Mouse (Mus musculus): ENCODE measurements at regions not wholly inside any gene's neighbourhood (a gene's known extent, or its start where the extent isn't known, plus 50 kb on each side); places are given as distances from the start of the nearest gene placed in this dataset.

DNA sequence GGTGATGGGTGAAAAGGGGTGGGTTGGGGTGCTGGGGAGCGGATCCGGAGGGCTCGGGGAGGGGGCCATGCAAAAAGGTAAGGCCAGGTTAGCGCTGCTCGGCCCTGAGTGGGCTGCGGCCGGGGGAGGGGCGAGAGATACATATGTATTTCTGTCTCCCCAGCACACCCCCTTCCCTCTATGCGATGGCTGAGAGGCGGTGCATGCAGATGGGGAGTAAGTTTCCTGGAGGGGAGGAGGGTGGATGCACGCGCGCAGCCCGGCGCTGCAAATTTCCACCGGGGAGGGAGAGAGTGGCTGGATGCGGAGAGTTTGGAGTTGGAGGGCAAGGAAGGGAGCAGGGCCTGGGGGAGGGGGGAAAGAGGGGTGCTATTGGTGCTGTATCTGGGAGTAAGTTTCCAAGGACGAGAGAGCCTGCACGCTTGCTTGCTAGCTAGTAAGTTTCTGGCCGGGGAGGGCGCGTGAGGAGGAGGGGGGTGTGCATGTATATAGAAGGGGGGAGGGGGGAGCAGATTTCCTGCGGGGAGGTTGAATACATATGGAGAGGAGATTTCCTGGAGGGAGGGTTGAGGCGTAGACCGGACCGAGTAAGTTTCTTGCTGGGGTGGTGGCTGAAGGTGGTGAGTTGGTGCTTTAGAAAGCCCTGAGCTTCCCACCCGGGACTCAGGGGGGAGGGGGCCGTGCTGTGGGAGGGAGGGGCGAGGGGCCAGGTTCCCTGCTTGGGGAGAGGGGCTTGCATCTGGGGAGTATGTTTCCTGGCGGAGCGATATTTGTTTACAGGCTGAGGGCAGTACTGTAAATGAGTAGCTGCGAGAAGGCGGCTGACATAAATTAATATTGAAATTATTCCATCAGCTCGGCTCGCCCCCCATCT, 130.8 kb upstream of the Ubr2 start:
- peak; percentile 81 for DNase-seq (ENCODE audit: low spot score)

DNA sequence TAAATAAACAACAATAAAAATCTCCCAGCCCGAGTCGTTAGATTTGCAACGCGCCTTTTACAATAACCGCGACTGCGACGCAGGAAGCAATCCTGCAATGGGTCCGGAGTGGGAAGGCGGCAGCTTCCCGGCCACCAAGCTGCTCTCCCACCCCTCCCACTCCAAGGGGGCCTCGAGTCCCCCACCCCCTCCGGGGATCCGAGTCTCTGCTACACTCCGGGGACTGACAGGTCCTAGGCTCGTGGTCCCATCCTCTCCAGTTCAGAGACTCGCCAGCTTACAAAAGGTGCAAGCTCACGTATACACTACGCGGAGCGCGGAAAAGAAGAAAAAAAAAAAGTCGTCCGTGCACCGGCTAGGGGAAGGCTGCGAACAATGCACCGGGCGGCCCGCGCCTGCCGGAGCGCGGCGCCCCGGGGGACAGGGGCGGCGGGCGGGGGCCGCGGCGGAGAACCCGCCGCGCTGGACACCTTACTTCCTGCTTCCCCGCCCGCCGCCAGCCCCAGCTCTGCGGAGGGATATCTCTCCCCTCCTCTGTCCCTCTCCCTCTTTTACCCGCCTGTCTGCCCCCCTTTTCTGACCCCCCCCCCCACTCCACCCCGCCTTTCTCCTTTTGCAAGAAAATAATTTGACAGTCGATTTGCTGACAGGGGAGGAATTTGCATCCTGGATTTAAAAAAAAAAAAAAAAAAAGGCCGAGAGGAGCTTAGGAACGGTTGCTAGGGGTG, 130.0 kb upstream of the Ubr2 start:
- peak; percentile 76 for DNase-seq (ENCODE audit: low spot score)

DNA sequence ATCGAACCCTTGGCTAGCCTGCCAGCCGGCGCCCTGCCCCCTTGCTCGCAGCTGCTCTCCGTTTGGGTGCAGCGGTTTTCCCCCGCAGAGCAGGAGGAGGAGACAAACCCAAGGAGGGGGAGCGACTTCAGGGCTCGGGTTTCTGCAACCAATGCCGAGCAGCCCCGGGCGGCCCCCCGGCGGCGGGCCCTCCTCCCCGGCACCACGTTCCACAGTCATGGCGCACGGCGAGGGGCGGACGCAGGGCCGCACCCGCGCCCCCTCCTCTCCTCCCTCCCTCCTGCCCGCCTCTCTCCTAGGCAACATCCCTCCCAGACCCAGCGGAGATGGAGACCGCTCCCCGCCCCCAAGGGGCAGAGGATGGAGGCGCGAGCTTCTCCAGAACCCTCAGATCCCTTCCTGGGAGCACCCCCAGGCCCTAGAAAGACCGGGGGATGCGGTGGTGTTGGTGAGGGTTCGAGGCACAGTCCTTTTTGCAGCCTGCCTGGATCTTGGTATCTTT, 129.4 kb upstream of the Ubr2 start:
- DNase-seq (ENCODE audit: low spot score) = peak; percentile 92

- DNase-seq (ENCODE audit: low spot score) = peak; percentile 67
These were observed 128.8 kb upstream of the Ubr2 start for GRCm38 (mm10) chr17:47139171-47139617.

- no peak for DNase-seq (ENCODE audit: low spot score)
These were observed 127.8 kb upstream of the Ubr2 start for GRCm38 (mm10) chr17:47138174-47138573.

- DNase-seq (ENCODE audit: low spot score) = peak; percentile 71
These were observed 125.0 kb upstream of the Ubr2 start for GRCm38 (mm10) chr17:47135391-47135790.

DNA sequence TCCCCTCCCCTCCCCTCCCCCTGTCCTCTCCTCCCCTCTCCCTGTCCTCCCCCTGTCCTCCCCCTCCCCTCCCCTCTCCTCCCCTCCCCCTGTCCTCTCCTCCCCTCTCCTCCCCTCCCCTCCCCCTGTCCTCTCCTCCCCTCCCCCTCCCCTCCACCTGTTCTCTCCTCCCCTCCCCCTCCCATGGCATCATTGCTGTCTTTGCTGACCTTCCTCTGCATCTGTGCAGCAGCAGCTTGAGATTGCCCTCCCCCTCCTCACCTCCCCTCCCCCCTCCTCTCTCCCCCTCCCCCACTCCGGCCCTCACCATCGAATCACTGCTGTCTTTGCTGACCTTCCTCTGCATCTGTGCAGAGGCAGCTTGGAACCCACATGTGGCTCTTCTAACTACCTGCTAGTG, 123.4 kb upstream of the Ubr2 start:
- no peak for DNase-seq (ENCODE audit: low spot score)

DNA sequence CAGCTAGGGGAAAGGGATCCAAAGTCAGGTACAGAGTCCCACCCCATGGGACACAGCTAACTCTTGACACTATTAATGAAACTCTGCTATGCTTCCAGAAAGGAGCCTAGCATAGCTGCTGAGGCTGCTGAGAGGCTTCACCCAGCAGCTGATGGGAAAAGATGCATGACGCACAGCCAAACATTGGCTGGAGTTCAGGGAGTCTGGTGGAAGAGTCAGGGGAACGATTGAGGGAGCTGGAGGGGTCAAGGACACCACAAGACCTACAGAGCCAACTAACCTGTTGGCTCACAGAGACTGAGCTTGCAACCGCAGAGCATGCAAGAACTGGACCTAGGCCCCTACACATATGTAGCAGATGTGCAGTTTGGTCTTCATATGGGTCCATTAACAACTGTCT, 117.2 kb upstream of the Ubr2 start:
- no peak for DNase-seq (ENCODE audit: low spot score)

GRCm38 (mm10) chr17:47123576-47123975, 113.2 kb upstream of the Ubr2 start:
- DNase-seq (ENCODE audit: low spot score) = no peak

- no peak for DNase-seq (ENCODE audit: low spot score)
These were observed 111.9 kb upstream of the Ubr2 start for GRCm38 (mm10) chr17:47122221-47122620.

DNA sequence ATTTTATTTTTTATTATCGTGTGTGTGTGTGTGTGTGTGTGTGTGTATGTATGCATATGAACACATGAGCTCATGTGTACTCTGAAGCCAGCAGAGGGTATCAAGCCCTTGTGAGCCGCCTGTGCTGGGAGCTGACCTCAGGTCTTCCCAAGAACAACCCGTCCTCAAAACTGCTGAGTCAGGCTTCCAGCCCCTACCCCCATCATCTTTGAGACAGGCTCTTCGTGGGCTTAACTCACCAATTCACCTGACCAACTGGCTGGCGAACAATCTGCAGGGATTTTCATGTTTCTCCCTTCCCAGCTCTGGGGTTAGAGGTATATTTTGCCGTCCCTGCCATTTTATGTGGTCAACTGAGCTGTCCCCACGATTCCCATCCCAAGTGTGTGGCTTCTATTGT, 107.7 kb upstream of the Ubr2 start:
- no peak for DNase-seq (ENCODE audit: low spot score)

- DNase-seq (ENCODE audit: low spot score) = peak; percentile 68
These were observed 105.4 kb upstream of the Ubr2 start for GRCm38 (mm10) chr17:47115754-47116153.

DNA sequence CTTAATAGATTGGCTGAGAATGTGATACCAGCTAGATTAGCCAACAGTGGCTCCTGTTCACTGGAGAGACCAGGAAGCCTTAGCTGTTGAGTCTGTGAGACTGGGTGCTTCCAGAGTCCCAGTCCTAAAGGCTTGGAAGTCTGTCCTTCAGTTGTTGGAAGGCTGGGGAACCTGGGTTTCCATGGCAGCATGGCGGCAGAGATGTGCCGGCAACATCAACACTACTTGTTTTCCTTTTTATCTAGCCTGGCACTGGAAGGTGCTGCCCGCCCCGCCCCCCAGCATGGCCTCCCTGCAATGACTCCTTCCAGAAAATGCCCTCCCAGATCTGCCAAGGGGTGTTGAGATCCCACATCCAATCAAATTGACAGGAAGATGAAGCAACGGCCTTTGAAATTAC, 104.8 kb upstream of the Ubr2 start:
- no peak for DNase-seq (ENCODE audit: low spot score)

DNA sequence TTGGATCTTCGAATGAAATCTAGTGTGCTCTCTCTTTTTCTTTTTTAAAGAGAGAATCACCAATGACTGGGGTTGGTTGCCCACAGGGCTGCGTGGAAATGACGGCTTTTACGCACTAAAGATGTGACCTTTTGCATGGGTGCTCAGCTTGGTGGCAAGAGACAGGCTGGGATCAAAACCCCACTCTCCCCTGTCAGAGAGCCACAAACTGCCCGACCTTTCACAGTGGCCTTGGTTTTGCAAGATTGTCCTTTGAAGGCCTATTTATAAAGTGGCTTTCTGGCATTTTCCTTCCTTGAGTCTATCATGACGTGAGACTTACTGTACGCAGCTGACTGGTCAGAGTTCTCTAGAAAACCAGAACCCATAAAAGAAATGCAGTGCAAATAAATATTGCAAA, 104.4 kb upstream of the Ubr2 start:
- no peak for DNase-seq (ENCODE audit: low spot score)

GRCm38 (mm10) chr17:47112556-47113225, 102.3 kb upstream of the Ubr2 start:
- DNase-seq (ENCODE audit: low spot score) = no peak

DNA sequence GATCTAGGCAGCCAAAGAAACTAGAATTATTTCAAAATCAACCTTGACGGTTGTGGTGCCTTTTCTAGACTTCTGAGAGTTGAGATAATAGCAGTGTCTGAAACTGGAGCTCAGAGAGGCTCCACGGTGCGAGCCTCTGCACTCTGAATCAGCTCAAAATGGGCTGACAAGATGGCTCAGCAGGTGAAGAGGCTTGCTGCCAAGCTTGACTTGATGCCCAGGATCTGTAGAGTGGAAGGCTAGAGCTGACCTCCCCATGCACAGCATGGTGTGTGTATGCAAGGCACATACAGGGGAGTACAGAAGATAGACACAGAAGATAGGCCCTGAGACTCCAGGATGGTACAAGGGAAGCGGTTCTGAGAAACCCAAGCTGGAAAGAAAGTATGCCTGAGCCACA, 100.5 kb upstream of the Ubr2 start:
- no peak for DNase-seq (ENCODE audit: low spot score)

DNA sequence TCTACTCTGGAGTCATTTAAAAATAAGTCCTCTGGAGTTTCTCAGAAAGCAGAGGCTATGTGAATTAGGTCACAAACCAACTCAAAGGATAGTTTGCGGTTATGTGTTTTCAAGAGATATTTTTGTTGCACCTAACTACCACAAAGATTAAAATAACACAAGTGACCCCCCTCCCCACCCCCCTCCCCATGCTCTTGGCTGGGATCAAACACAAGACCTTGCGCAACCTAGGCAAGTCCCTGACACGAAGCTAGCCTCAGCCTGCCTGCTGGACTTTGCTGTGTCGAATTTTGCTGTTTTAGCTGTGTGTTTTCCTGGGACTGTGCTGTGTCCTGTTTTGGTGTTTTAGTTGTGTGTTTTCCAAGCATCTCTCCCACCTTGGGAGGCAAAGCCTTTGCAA, 94.0 kb upstream of the Ubr2 start:
- no peak for DNase-seq (ENCODE audit: low spot score)

GRCm38 (mm10) chr17:47095191-47095590, 84.8 kb upstream of the Ubr2 start:
- no peak for DNase-seq (ENCODE audit: low spot score)

DNA sequence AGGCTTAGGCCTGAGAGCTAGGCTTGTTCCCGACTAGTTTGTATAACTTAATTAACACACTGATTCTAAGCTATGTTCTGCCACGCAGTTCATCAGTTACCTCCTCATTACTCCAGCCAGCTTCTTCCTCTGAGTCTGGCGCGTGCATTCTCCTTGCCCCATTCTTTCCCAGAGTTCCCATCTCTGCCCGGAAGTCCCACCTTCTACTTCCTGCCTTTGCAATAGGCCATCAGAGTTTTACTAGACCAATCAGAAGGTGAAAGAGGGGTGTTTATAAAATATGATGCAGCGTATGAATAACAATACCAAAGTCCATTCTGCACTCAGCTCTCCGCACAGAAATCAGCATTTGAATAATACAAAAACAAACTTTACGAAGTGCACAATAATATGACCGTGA, 81.7 kb upstream of the Ubr2 start:
- no peak for DNase-seq (ENCODE audit: low spot score)

- DNase-seq (ENCODE audit: low spot score) = peak; percentile 62
These were observed 79.4 kb upstream of the Ubr2 start for GRCm38 (mm10) chr17:47089769-47090168.

DNA sequence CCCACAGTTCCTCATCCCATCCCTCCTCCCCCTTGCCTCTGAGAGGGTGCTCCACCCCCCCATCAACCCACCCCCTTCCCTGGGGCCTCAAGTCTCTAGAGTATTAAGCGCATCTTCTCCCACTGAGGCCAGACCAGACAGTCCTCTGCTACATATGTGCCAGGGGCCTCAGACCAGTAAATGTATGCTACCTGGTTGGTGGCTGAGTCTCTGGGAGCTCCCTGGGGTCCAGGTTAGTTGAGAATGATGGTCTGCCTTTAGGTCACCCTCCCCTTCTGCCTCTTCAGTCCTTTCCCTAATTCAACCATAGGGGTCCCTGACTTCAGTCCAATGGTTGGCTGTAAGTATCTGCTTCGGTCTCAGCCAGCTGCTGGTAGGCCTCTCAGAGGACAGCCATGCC, 58.9 kb upstream of the Ubr2 start:
- DNase-seq (ENCODE audit: low spot score) = no peak

GRCm38 (mm10) chr17:47065307-47065901, 55.0 kb upstream of the Ubr2 start:
- no peak for DNase-seq (ENCODE audit: low spot score)

All from testis, postnatal 10 days (tissue).